ENCODE assay signal across 8 mouse cellular contexts in genomic region chr19:43523551-43523950, GRCm38 (mm10). TPM values are rescaled to one million over a fixed set of nuclear protein-coding genes. Genes with fewer than 3 reads are reported as not detected.
DNase-seq lines count a peak whose midpoint lies in the region; ATAC-seq lines count a peak whose summit lies in the region.

No protein-coding gene starts in this region.

- H3K27ac ChIP-seq in forebrain, embryonic 15.5 days (replicated peaks): no peak overlapping the region
- H3K27ac ChIP-seq in lung, embryonic 16.5 days (ENCODE audit: low read length): no peak overlapping the region

- no peaks in the 10 kb centered on the region for H3K9me3 ChIP-seq in forebrain, embryonic 15.5 days
- no peaks in the 10 kb centered on the region for H3K9me3 ChIP-seq in lung, embryonic 16.5 days (ENCODE audit: control insufficient read depth, low read length)

- H3K27me3 ChIP-seq in forebrain, embryonic 15.5 days: no peaks in the 10 kb centered on the region
- H3K27me3 ChIP-seq in lung, embryonic 16.5 days (ENCODE audit: control insufficient read depth, insufficient read depth, low read depth, low read length): peaks cover 4% of the 10 kb centered on the region; the same call in 1 of the 2 replicates

- no peak for ATAC-seq in forebrain, embryonic 15.5 days (replicated peaks)
- no peak for ATAC-seq in lung, embryonic 16.5 days (ENCODE audit: low read depth)
- no peak for ATAC-seq in erythroid progenitor cell, adult 5-6 weeks (replicated peaks; ENCODE audit: low FRiP score, poor library complexity, severe bottlenecking)

- 8% methylated on average over 12 of the region's 12 CpGs for WGBS in forebrain, embryonic 15.5 days
- 4% methylated on average over 12 of the region's 12 CpGs for WGBS in lung, embryonic 16.5 days

- peaks cover 43% of the 10 kb centered on the region for H3K4me1 ChIP-seq in forebrain, embryonic 15.5 days
- H3K4me1 ChIP-seq in lung, embryonic 16.5 days (replicated peaks; ENCODE audit: control insufficient read depth, insufficient read depth, low read length): peaks cover 16% of the 10 kb centered on the region; the same call in 1 of the 2 replicates

- H3K4me3 ChIP-seq in forebrain, embryonic 15.5 days: peak overlapping the region; percentile 72
- peak overlapping the region; percentile 69 for H3K4me3 ChIP-seq in lung, embryonic 16.5 days (ENCODE audit: low read length)

- H3K4me2 ChIP-seq in forebrain, embryonic 15.5 days (replicated peaks): peak overlapping the region; percentile 66
- peak overlapping the region; percentile 79 for H3K4me2 ChIP-seq in lung, embryonic 16.5 days (ENCODE audit: low read depth, low read length)

- peak; percentile 40 for DNase-seq in kidney, adult 11 months
- DNase-seq in kidney, postnatal 14 days: no peak
- peak; percentile 79 for DNase-seq in brain, adult 2 months (ENCODE audit: low read depth, low spot score)
- DNase-seq in kidney, adult 18-20 months: peak; percentile 33
- DNase-seq in retina, postnatal 1 day: peak; percentile 48

- no peaks in the 10 kb centered on the region for H3K36me3 ChIP-seq in forebrain, embryonic 15.5 days
- no peaks in the 10 kb centered on the region for H3K36me3 ChIP-seq in lung, embryonic 16.5 days (ENCODE audit: control insufficient read depth, insufficient read depth, low read length)

- H3K9ac ChIP-seq in forebrain, embryonic 15.5 days (replicated peaks): peak overlapping the region; percentile 52
- peak overlapping the region; percentile 63 for H3K9ac ChIP-seq in lung, embryonic 16.5 days (ENCODE audit: low read length)

RNA-seq across cellular contexts. Expression of gene Got1, which starts 0.9 kb away (rescaled TPM):
- polyA plus RNA-seq in forebrain, embryonic 15.5 days (2015; fragmentation: Nextera tagmentation; extraction: Ambion mirVana): 71.3 and 75.6 TPM in 2 replicates
- polyA plus RNA-seq in lung, embryonic 16.5 days (2015; fragmentation: Nextera tagmentation; extraction: Ambion mirVana): 26.2 and 26.4 TPM in 2 replicates
- 6.8 and 9.6 TPM in 2 replicates for total RNA-seq in erythroid progenitor cell, adult 5-6 weeks (2015; ENCODE audit: low replicate concordance)
- total RNA-seq in erythroid progenitor cell, adult 5-6 weeks (2017; ENCODE audit: low replicate concordance): 6.4 TPM in 1 of 2 replicates, not detected in the other
